Mouse (Mus musculus): ENCODE results near the gene Gm5431. TPM values are rescaled to one million over a fixed set of nuclear protein-coding genes. Genes with fewer than 3 reads are reported as not detected.
"Not testable (repeated sequence)": the region's sequence is repeated elsewhere in the genome, so short reads cannot be mapped to it uniquely, and the experiment has no call there.

Gm5431 gene
- 0.14 TPM in 1 of 2 replicates, not detected in the other for polyA plus RNA-seq (2016; fragmentation: Nextera tagmentation; extraction: Ambion mirVana)

- Histone ChIP-seq H3K4me1 (no peaks in the 10 kb centered on the region), H3K27me3 (replicated peaks; ENCODE audit: low read depth, poor library complexity, severe bottlenecking) (no peaks in the 10 kb centered on the region), H3K4me3 (no peak within 1 kb of the TSS), H3K36me3 (replicated peaks) (no peaks in the 10 kb centered on the region), H3K9me3 (no peaks in the 10 kb centered on the region), H3K27ac (replicated peaks) (no peak within 1 kb of the TSS)
- DNase-seq (ENCODE audit: low spot score): no peak
- 72% methylated on average over 2 of the region's 2 CpGs for WGBS
Measured at GRCm38 (mm10) chr11:48902021-48902420, at the start of gene Gm5431. Gm5431 (minus strand) TSS chr11:48902214.

- H3K4me1 ChIP-seq; DNase-seq (ENCODE audit: low spot score); H3K36me3 ChIP-seq (replicated peaks); H3K9me3 ChIP-seq; H3K27me3 ChIP-seq (replicated peaks; ENCODE audit: low read depth, poor library complexity, severe bottlenecking); H3K27ac ChIP-seq (replicated peaks); H3K4me3 ChIP-seq: not testable (repeated sequence)
- WGBS: 92% methylated on average over 6 of the region's 6 CpGs
Measured at GRCm38 (mm10) chr11:48946090-48946489, 44.1 kb upstream of the Gm5431 start, which contains the start of gene Psme2b. Psme2b (minus strand) TSS chr11:48946190.

GRCm38 (mm10) chr11:48939286-48939685 lies 37.3 kb upstream of the Gm5431 start:
- not testable (repeated sequence) for DNase-seq (ENCODE audit: low spot score); H3K4me3 ChIP-seq; H3K36me3 ChIP-seq (replicated peaks); H3K27ac ChIP-seq (replicated peaks); H3K4me1 ChIP-seq; H3K9me3 ChIP-seq; H3K27me3 ChIP-seq (replicated peaks; ENCODE audit: low read depth, poor library complexity, severe bottlenecking)

GRCm38 (mm10) chr11:48935291-48935690 lies 33.3 kb upstream of the Gm5431 start:
- H3K27ac ChIP-seq (replicated peaks); DNase-seq (ENCODE audit: low spot score); H3K9me3 ChIP-seq; H3K27me3 ChIP-seq (replicated peaks; ENCODE audit: low read depth, poor library complexity, severe bottlenecking); H3K4me1 ChIP-seq; H3K4me3 ChIP-seq; H3K36me3 ChIP-seq (replicated peaks): not testable (repeated sequence)
- 80% methylated on average over 1 of the region's 3 CpGs for WGBS

GRCm38 (mm10) chr11:48933923-48934322 lies 31.9 kb upstream of the Gm5431 start:
- WGBS: 85% methylated on average over 1 of the region's 1 CpGs
- DNase-seq (ENCODE audit: low spot score); H3K4me1 ChIP-seq: not testable (repeated sequence)

GRCm38 (mm10) chr11:48933422-48933821 lies 31.4 kb upstream of the Gm5431 start:
- 85% methylated on average over 1 of the region's 1 CpGs for WGBS
- H3K27ac ChIP-seq (replicated peaks); H3K4me3 ChIP-seq; DNase-seq (ENCODE audit: low spot score); H3K27me3 ChIP-seq (replicated peaks; ENCODE audit: low read depth, poor library complexity, severe bottlenecking); H3K9me3 ChIP-seq; H3K36me3 ChIP-seq (replicated peaks); H3K4me1 ChIP-seq: not testable (repeated sequence)

More at GRCm38 (mm10) chr11:48933923-48934322, 31.9 kb upstream of the Gm5431 start:
- not testable (repeated sequence) for H3K27ac ChIP-seq (replicated peaks); H3K4me3 ChIP-seq; H3K36me3 ChIP-seq (replicated peaks); H3K27me3 ChIP-seq (replicated peaks; ENCODE audit: low read depth, poor library complexity, severe bottlenecking); H3K9me3 ChIP-seq

GRCm38 (mm10) chr11:48928068-48928467 lies 26.1 kb upstream of the Gm5431 start:
- WGBS: 85% methylated on average over 1 of the region's 1 CpGs
- H3K4me3 ChIP-seq: not testable (repeated sequence)

GRCm38 (mm10) chr11:48926437-48926836 lies 24.4 kb upstream of the Gm5431 start:
- H3K9me3 ChIP-seq; DNase-seq (ENCODE audit: low spot score); H3K27ac ChIP-seq (replicated peaks); H3K36me3 ChIP-seq (replicated peaks); H3K4me1 ChIP-seq; H3K27me3 ChIP-seq (replicated peaks; ENCODE audit: low read depth, poor library complexity, severe bottlenecking); H3K4me3 ChIP-seq: not testable (repeated sequence)

More at GRCm38 (mm10) chr11:48928068-48928467, 26.1 kb upstream of the Gm5431 start:
- not testable (repeated sequence) for H3K27ac ChIP-seq (replicated peaks); H3K4me1 ChIP-seq; DNase-seq (ENCODE audit: low spot score); H3K27me3 ChIP-seq (replicated peaks; ENCODE audit: low read depth, poor library complexity, severe bottlenecking); H3K36me3 ChIP-seq (replicated peaks); H3K9me3 ChIP-seq

- not testable (repeated sequence) for H3K27me3 ChIP-seq (replicated peaks; ENCODE audit: low read depth, poor library complexity, severe bottlenecking); H3K36me3 ChIP-seq (replicated peaks); H3K27ac ChIP-seq (replicated peaks); DNase-seq (ENCODE audit: low spot score); H3K4me1 ChIP-seq; H3K4me3 ChIP-seq; H3K9me3 ChIP-seq
- 89% methylated on average over 5 of the region's 5 CpGs for WGBS
Measured at GRCm38 (mm10) chr11:48923818-48924217, 21.8 kb upstream of the Gm5431 start.

GRCm38 (mm10) chr11:48918380-48918779 lies 16.4 kb upstream of the Gm5431 start:
- 90% methylated on average over 3 of the region's 3 CpGs for WGBS

GRCm38 (mm10) chr11:48913611-48914010 lies 11.6 kb upstream of the Gm5431 start:
- Histone ChIP-seq H3K36me3 (replicated peaks) (no peaks in the 10 kb centered on the region), H3K4me1 (no peaks in the 10 kb centered on the region), H3K27ac (replicated peaks) (no peak overlapping the region), H3K27me3 (replicated peaks; ENCODE audit: low read depth, poor library complexity, severe bottlenecking) (no peaks in the 10 kb centered on the region), H3K9me3 (no peaks in the 10 kb centered on the region), H3K4me3 (no peak overlapping the region)
- WGBS: 86% methylated on average over 1 of the region's 1 CpGs
- DNase-seq (ENCODE audit: low spot score): no peak

More at GRCm38 (mm10) chr11:48918380-48918779, 16.4 kb upstream of the Gm5431 start:
- Histone ChIP-seq H3K27me3 (replicated peaks; ENCODE audit: low read depth, poor library complexity, severe bottlenecking) (no peaks in the 10 kb centered on the region), H3K4me3 (no peak overlapping the region), H3K36me3 (replicated peaks) (no peaks in the 10 kb centered on the region), H3K27ac (replicated peaks) (no peak overlapping the region), H3K9me3 (no peaks in the 10 kb centered on the region), H3K4me1 (no peaks in the 10 kb centered on the region)
- no peak for DNase-seq (ENCODE audit: low spot score)

- DNase-seq (ENCODE audit: low spot score): no peak
- Histone ChIP-seq H3K27me3 (replicated peaks; ENCODE audit: low read depth, poor library complexity, severe bottlenecking) (no peaks in the 10 kb centered on the region), H3K36me3 (replicated peaks) (no peaks in the 10 kb centered on the region), H3K4me1 (no peaks in the 10 kb centered on the region), H3K9me3 (no peaks in the 10 kb centered on the region), H3K4me3 (no peak overlapping the region), H3K27ac (replicated peaks) (no peak overlapping the region)
- 55% methylated on average over 1 of the region's 1 CpGs for WGBS
Measured at GRCm38 (mm10) chr11:48908459-48908858, 6.4 kb upstream of the Gm5431 start.

- WGBS: 96% methylated on average over 1 of the region's 1 CpGs
- not testable (repeated sequence) for H3K4me1 ChIP-seq; H3K36me3 ChIP-seq (replicated peaks); DNase-seq (ENCODE audit: low spot score); H3K4me3 ChIP-seq; H3K9me3 ChIP-seq; H3K27me3 ChIP-seq (replicated peaks; ENCODE audit: low read depth, poor library complexity, severe bottlenecking); H3K27ac ChIP-seq (replicated peaks)
Measured at GRCm38 (mm10) chr11:48901567-48901930, 465 bp downstream of the Gm5431 start.

Data from embryonic facial prominence, embryonic 10.5 days (tissue).